Mouse (Mus musculus): ENCODE measurements at regions not wholly inside any gene's neighbourhood (a gene's known extent, or its start where the extent isn't known, plus 50 kb on each side); places are given as distances from the start of the nearest gene placed in this dataset.

DNA sequence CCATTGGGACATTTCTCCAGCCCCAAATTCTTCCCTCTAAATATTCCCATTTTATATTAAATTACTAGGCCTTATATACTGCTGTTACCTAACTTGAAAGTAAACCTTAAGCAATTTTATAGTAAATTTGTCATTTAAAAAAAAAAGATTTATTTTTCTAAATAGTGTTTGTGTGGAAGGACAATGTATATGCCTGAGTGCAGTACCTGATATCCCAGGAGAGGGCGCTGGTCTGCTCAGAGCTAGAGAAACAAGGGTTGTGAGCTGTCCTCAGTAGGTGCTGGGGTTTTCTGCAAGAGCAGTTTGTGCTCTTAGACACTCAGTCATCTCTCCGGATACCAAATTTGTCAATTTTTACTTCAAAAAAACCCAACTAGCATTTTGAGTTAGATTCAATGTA is 224.4 kb upstream of the Tshz3 start:
- no peak for TF ChIP-seq CTCF (IDR thresholded peaks at IDR 0.05; ENCODE audit: insufficient read depth, low read length)
- no peak for TF ChIP-seq POLR2A (IDR thresholded peaks at IDR 0.05; ENCODE audit: borderline replicate concordance, extremely low read depth, low read depth, low read length)
